Mouse (Mus musculus) bone marrow macrophage, adult 2 months (primary cell): Measurements from ENCODE around the gene Slc12a5.

ENCODE experiments used
- CTCF ChIP-seq: IDR thresholded peaks from 2 replicates; pipeline ENCODE4 v1.5.1; 2012; ENCODE audit warnings: low read depth, mild to moderate bottlenecking, low read length, moderate library complexity
- POLR2A ChIP-seq: IDR thresholded peaks from 2 replicates; pipeline ENCODE4 v1.6.1; 2012; ENCODE audit warnings: mild to moderate bottlenecking, low read depth, low read length, borderline replicate concordance

- TF ChIP-seq CTCF (no peak), POLR2A (no peak)
These were observed 33.6 kb downstream of the Slc12a5 start for GRCm38 (mm10) chr2:164994156-164994555.
